Comparison of ENCODE assay signal across 8 mouse cellular contexts in the genomic region with DNA sequence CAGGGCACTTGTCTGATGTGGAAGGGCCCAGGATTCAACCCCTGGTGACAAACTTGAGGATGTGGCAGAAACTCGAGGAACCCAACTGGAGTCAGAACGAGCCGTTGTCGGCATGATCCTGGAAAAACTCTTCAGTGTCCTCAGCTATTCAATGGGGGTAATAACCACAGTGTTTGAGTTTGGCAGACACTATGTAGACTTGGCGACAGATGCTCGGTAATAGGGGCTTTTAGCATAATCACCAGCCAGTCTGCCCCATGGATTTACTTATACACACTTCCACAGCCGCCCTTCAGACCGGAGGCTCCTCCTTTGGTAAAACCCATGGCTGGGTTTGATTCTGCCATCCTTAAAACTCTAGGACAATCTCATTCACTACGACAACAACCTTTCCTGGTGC. TPM values are rescaled to one million over a fixed set of nuclear protein-coding genes. Genes with fewer than 3 reads are reported as not detected.
DNase-seq lines count a peak whose midpoint lies in the region; ATAC-seq and TF ChIP-seq lines count a peak whose summit lies in the region.

No protein-coding gene starts in this region.

- H3K27me3 ChIP-seq in embryonic facial prominence, embryonic 11.5 days (ENCODE audit: control insufficient read depth, insufficient read depth, low read length), result no peaks in the 10 kb centered on the region
- H3K27me3 ChIP-seq in hindbrain, embryonic 11.5 days (ENCODE audit: control insufficient read depth, insufficient read depth, low read length), result no peaks in the 10 kb centered on the region
- no peaks in the 10 kb centered on the region for H3K27me3 ChIP-seq in midbrain, embryonic 11.5 days (ENCODE audit: control insufficient read depth, insufficient read depth, low read length)

- no peak for TF ChIP-seq CTCF in layer of hippocampus, adult 2 months (conservative IDR thresholded peaks at IDR 0.05)

- DNase-seq in layer of hippocampus, adult 2 months (ENCODE audit: low spot score in 2 of 2), result no peak
- DNase-seq in layer of hippocampus, adult 9-10 months (ENCODE audit: low spot score), result no peak
- DNase-seq in embryonic facial prominence, embryonic 11.5 days (ENCODE audit: low spot score), result no peak
- peak; percentile 46 for DNase-seq in hindbrain, embryonic 11.5 days (ENCODE audit: low spot score)
- peak; percentile 89 for DNase-seq in midbrain, embryonic 11.5 days (ENCODE audit: low spot score, missing footprints)
- DNase-seq in thymus, postnatal 36 days, result peak; percentile 1 to 11
- no peak for DNase-seq in gastrocnemius, postnatal 10 days
- no peak for DNase-seq in kidney, adult 11 months

- H3K27ac ChIP-seq in layer of hippocampus, adult 2 months, result peak overlapping the region; percentile 92; the same call in 1 of the 2 replicates
- peak overlapping the region; percentile 2 for H3K27ac ChIP-seq in embryonic facial prominence, embryonic 11.5 days (replicated peaks; ENCODE audit: low read depth, low read length)
- 0 out of 2 replicates have a peak overlapping the region, but pooled peaks have one; percentile 17 for H3K27ac ChIP-seq in hindbrain, embryonic 11.5 days (ENCODE audit: low read depth, low read length)
- peak overlapping the region; percentile 91 for H3K27ac ChIP-seq in midbrain, embryonic 11.5 days (ENCODE audit: low read depth, low read length)

- no peak for ATAC-seq in embryonic facial prominence, embryonic 11.5 days (replicated peaks; ENCODE audit: insufficient number of reproducible peaks, low FRiP score, low TSS enrichment, low read depth)
- ATAC-seq in hindbrain, embryonic 11.5 days (ENCODE audit: low FRiP score), result no peak
- ATAC-seq in midbrain, embryonic 11.5 days (ENCODE audit: low FRiP score), result no peak

- peak overlapping the region; percentile 96 for H3K9ac ChIP-seq in embryonic facial prominence, embryonic 11.5 days (replicated peaks; ENCODE audit: low read length)
- peak overlapping the region; percentile 98 for H3K9ac ChIP-seq in hindbrain, embryonic 11.5 days (ENCODE audit: low read depth, low read length)
- H3K9ac ChIP-seq in midbrain, embryonic 11.5 days (ENCODE audit: low read length), result peak overlapping the region; percentile 93

- H3K9me3 ChIP-seq in embryonic facial prominence, embryonic 11.5 days (replicated peaks; ENCODE audit: control insufficient read depth, low read length), result no peaks in the 10 kb centered on the region
- no peaks in the 10 kb centered on the region for H3K9me3 ChIP-seq in hindbrain, embryonic 11.5 days (ENCODE audit: control insufficient read depth, low read length)
- H3K9me3 ChIP-seq in midbrain, embryonic 11.5 days (ENCODE audit: control insufficient read depth, low read length), result no peaks in the 10 kb centered on the region

- H3K4me1 ChIP-seq in embryonic facial prominence, embryonic 11.5 days (ENCODE audit: control insufficient read depth, insufficient read depth, low read length), result peaks cover 5% of the 10 kb centered on the region
- no peaks in the 10 kb centered on the region; the same call in 1 of the 2 replicates for H3K4me1 ChIP-seq in hindbrain, embryonic 11.5 days (replicated peaks; ENCODE audit: control insufficient read depth, insufficient read depth, low read length)
- H3K4me1 ChIP-seq in midbrain, embryonic 11.5 days (ENCODE audit: control insufficient read depth, insufficient read depth, low read length), result peaks cover 18% of the 10 kb centered on the region

- peak overlapping the region; percentile 76 for H3K4me3 ChIP-seq in layer of hippocampus, adult 2 months
- peak overlapping the region; percentile 90 for H3K4me3 ChIP-seq in embryonic facial prominence, embryonic 11.5 days (ENCODE audit: low read depth, low read length)
- peak overlapping the region; percentile 89 for H3K4me3 ChIP-seq in hindbrain, embryonic 11.5 days (ENCODE audit: low read depth, low read length)
- H3K4me3 ChIP-seq in midbrain, embryonic 11.5 days (ENCODE audit: low read depth, low read length), result peak overlapping the region; percentile 73

- WGBS in embryonic facial prominence, embryonic 11.5 days, result 30% methylated on average over 9 of the region's 9 CpGs
- WGBS in hindbrain, embryonic 11.5 days, result 24% methylated on average over 9 of the region's 9 CpGs
- 25% methylated on average over 9 of the region's 9 CpGs for WGBS in midbrain, embryonic 11.5 days

- peaks cover 12% of the 10 kb centered on the region for H3K36me3 ChIP-seq in embryonic facial prominence, embryonic 11.5 days (replicated peaks; ENCODE audit: control insufficient read depth, insufficient read depth, low read depth, low read length)
- peaks cover 8% of the 10 kb centered on the region for H3K36me3 ChIP-seq in hindbrain, embryonic 11.5 days (ENCODE audit: control insufficient read depth, insufficient read depth, low read length)
- H3K36me3 ChIP-seq in midbrain, embryonic 11.5 days (ENCODE audit: control insufficient read depth, insufficient read depth, low read length), result peaks cover 17% of the 10 kb centered on the region; the same call in 1 of the 2 replicates

- peak overlapping the region; percentile 94 for H3K4me2 ChIP-seq in embryonic facial prominence, embryonic 11.5 days (ENCODE audit: low read depth, low read length)
- H3K4me2 ChIP-seq in hindbrain, embryonic 11.5 days (replicated peaks; ENCODE audit: low read depth, low read length), result peak overlapping the region; percentile 94
- H3K4me2 ChIP-seq in midbrain, embryonic 11.5 days, result peak overlapping the region; percentile 94

RNA-seq across cellular contexts. Expression of gene Mycn, which starts 4.0 kb away (rescaled TPM):
- total RNA-seq in layer of hippocampus, adult 2 months (2021), result 1 to 10 TPM; 8.7 to 9.2 TPM
- polyA plus RNA-seq in embryonic facial prominence, embryonic 11.5 days (2014; fragmentation: Nextera tagmentation; extraction: Ambion mirVana), result 93.9 and 97.6 TPM in 2 replicates
- 81.2 and 98.1 TPM in 2 replicates for polyA plus RNA-seq in hindbrain, embryonic 11.5 days (2014; fragmentation: Nextera tagmentation; extraction: Ambion mirVana)
- 86.8 and 99.1 TPM in 2 replicates for polyA plus RNA-seq in midbrain, embryonic 11.5 days (2014; fragmentation: Nextera tagmentation; extraction: Ambion mirVana)
- total RNA-seq in gastrocnemius, postnatal 10 days (2021), result 1 to 10 TPM; 2.3 to 4.1 TPM

Comparison
In these comparisons a context has a peak if more than half of its experiments do, and no peak if none do; other contexts are left out.
1. DNase-seq: peak in hindbrain, embryonic 11.5 days (single experiment), midbrain, embryonic 11.5 days (single experiment) and thymus, postnatal 36 days (2 of 2); none in layer of hippocampus, adult 2 months (0 of 2), layer of hippocampus, adult 9-10 months (single experiment), embryonic facial prominence, embryonic 11.5 days (single experiment), gastrocnemius, postnatal 10 days (single experiment) and kidney, adult 11 months (single experiment).
2. H3K27ac ChIP-seq: peak in every context shown above with its lines; median percentile 92 in layer of hippocampus, adult 2 months; 91 in midbrain, embryonic 11.5 days; 17 in hindbrain, embryonic 11.5 days; 2 in embryonic facial prominence, embryonic 11.5 days.
3. Peak in every context shown above with its lines, with median percentiles within 50 percentile points of each other: H3K4me3 ChIP-seq, H3K4me2 ChIP-seq and H3K9ac ChIP-seq.